Mouse (Mus musculus) heart, embryonic 10.5 days (tissue): ENCODE results near the gene Ino80d. TPM values are rescaled to one million over a fixed set of nuclear protein-coding genes. Genes with fewer than 3 reads are reported as not detected.
A peak's percentile ranks its signal among the peaks of the same experiment; 100 is the strongest.

Source experiments
- DNase-seq: peaks from one replicate; pipeline ENCODE4 v3.0.0-alpha.2; 2017; ENCODE audit warnings: low spot score
- H3K27ac ChIP-seq: fragments of 300-500 bp; sonication (generic); 2 replicates; pipeline ENCODE4 v1.5.1; 2016; ENCODE audit warnings: mild to moderate bottlenecking
- H3K27me3 ChIP-seq: fragments of 300-500 bp; sonication (generic); 2 replicates; pipeline ENCODE4 v1.6.1; 2016; ENCODE audit warnings: mild to moderate bottlenecking; ENCODE audit not compliant: poor library complexity, insufficient read depth, severe bottlenecking
- H3K36me3 ChIP-seq: fragments of 300-500 bp; sonication (generic); 2 replicates; pipeline ENCODE4 v1.6.1; 2016; ENCODE audit warnings: mild to moderate bottlenecking, moderate library complexity
- H3K4me1 ChIP-seq: fragments of 300-500 bp; sonication (generic); 2 replicates; pipeline ENCODE4 v1.6.1; 2016; ENCODE audit warnings: mild to moderate bottlenecking
- H3K4me3 ChIP-seq: fragments of 300-500 bp; sonication (generic); 2 replicates; pipeline ENCODE4 v1.5.1; 2016; ENCODE audit warnings: mild to moderate bottlenecking, moderate library complexity
- H3K9me3 ChIP-seq: fragments of 300-500 bp; sonication (generic); 2 replicates; pipeline ENCODE4 v1.6.1; 2016; ENCODE audit warnings: mild to moderate bottlenecking, moderate library complexity
- WGBS: fragments of 180-500 bp; shearing (Covaris S2); methylation state at CpG from one replicate; pipeline ENCODE4 v1.1.7; 2016; 5-methylcytosine and 5-hydroxymethylcytosine counted together
- polyA plus RNA-seq: library from polyadenylated mRNA; unstranded; fragments of >200 nt; fragmentation: Nextera tagmentation; extraction: Ambion mirVana; gene quantifications from 2 replicates; pipeline ENCODE4 v1.2.1, GENCODE M21; 2016

The Ino80d gene
- polyA plus RNA-seq, 1 experiment from 2014 or later, result 12.9 TPM

DNA sequence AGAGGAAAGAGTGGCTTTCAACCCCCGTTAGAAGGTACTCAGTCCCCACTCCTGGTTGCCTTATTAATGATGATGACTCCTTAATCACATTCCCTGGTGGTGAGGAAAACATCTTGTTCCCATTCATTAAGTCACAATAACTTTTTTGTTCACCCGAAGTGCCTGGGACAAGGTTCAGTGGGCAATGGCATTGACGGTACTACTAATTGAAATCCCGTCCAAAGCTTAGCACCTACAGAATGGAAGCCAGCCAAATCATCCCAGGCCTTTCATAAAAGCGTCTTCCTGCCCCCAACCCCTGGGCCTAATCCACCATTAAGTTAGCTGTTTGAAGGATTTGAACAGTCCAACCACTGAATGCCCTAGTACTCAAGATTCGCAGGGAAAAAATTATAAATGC is 159.1 kb downstream of the Ino80d start:
- DNase-seq, result no peak
- Histone ChIP-seq H3K4me3 (no peak overlapping the region), H3K36me3 (no peaks in the 10 kb centered on the region), H3K4me1 (peaks cover 2% of the 10 kb centered on the region; the same call in 1 of the 2 replicates), H3K27me3 (no peaks in the 10 kb centered on the region), H3K9me3 (no peaks in the 10 kb centered on the region), H3K27ac (no peak overlapping the region)
- WGBS, result 84% methylated on average over 6 of the region's 6 CpGs

GRCm38 (mm10) chr1:62953036-62953435 is 161.4 kb downstream of the Ino80d start:
- H3K4me3 ChIP-seq, result no peak overlapping the region
- H3K27me3 ChIP-seq, result no peaks in the 10 kb centered on the region
- H3K9me3 ChIP-seq, result no peaks in the 10 kb centered on the region
- no peak for DNase-seq
- no peaks in the 10 kb centered on the region for H3K36me3 ChIP-seq
- WGBS, result 83% methylated on average over 4 of the region's 4 CpGs
- no peaks in the 10 kb centered on the region; the same call in 1 of the 2 replicates for H3K4me1 ChIP-seq
- H3K27ac ChIP-seq, result no peak overlapping the region

- Histone ChIP-seq H3K27ac (no peak overlapping the region), H3K4me1 (no peaks in the 10 kb centered on the region; the same call in 1 of the 2 replicates), H3K36me3 (no peaks in the 10 kb centered on the region), H3K4me3 (no peak overlapping the region), H3K27me3 (no peaks in the 10 kb centered on the region), H3K9me3 (no peaks in the 10 kb centered on the region)
- no peak for DNase-seq
- 77% methylated on average over 3 of the region's 3 CpGs for WGBS
Observed at GRCm38 (mm10) chr1:62952319-62952718, 162.1 kb downstream of the Ino80d start.

DNA sequence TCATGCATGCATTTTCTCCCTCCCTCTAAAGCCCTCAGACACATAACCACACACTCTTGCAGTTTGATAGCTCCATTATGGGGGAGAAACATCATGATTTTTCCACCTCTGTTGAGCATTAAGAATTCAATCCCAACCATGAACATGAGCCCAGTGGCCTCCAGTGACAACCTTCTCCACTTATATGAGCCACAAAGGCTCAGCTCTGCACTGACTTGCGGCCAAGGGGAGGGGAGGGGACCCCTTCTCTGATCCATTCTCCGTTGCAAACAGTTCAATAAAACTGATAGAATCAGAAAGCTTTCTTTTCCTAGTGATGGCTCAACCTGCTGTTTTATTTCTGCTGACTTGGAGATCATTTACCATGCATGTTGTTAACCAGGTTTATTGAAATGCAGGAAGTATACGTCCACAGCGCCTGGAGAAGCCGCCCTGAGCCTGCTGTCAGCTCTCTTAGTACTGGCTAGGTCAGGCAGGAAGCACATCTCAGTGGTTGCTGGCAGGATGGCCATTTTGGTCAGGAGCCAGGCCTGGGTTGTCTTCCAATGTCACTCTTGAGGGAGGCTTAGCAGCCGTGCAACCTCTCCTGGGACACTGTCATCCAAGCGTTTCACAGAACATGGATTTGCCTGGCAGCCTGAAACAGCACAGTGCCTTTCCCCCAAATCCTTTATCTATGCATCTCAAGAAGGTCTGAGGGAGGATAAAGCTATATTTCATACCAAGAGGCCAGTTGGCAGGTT is 163.2 kb downstream of the Ino80d start:
- H3K4me1 ChIP-seq, result no peaks in the 10 kb centered on the region; the same call in 1 of the 2 replicates
- DNase-seq, result no peak
- no peak overlapping the region for H3K27ac ChIP-seq
- H3K4me3 ChIP-seq, result no peak overlapping the region
- no peaks in the 10 kb centered on the region for H3K27me3 ChIP-seq
- no peaks in the 10 kb centered on the region for H3K36me3 ChIP-seq
- 73% methylated on average over 7 of the region's 7 CpGs for WGBS
- H3K9me3 ChIP-seq, result no peaks in the 10 kb centered on the region

GRCm38 (mm10) chr1:62950526-62950925 is 163.9 kb downstream of the Ino80d start:
- H3K36me3 ChIP-seq, result no peaks in the 10 kb centered on the region
- no peaks in the 10 kb centered on the region; the same call in 1 of the 2 replicates for H3K4me1 ChIP-seq
- 84% methylated on average over 9 of the region's 9 CpGs for WGBS
- no peaks in the 10 kb centered on the region for H3K9me3 ChIP-seq
- H3K27ac ChIP-seq, result no peak overlapping the region
- no peak for DNase-seq
- H3K4me3 ChIP-seq, result no peak overlapping the region
- no peaks in the 10 kb centered on the region for H3K27me3 ChIP-seq

- Histone ChIP-seq H3K9me3 (no peaks in the 10 kb centered on the region), H3K27me3 (no peaks in the 10 kb centered on the region), H3K36me3 (no peaks in the 10 kb centered on the region), H3K4me1 (no peaks in the 10 kb centered on the region; the same call in 1 of the 2 replicates), H3K4me3 (no peak overlapping the region), H3K27ac (no peak overlapping the region)
- no peak for DNase-seq
Observed at GRCm38 (mm10) chr1:62947807-62948206, 166.7 kb downstream of the Ino80d start.

DNA sequence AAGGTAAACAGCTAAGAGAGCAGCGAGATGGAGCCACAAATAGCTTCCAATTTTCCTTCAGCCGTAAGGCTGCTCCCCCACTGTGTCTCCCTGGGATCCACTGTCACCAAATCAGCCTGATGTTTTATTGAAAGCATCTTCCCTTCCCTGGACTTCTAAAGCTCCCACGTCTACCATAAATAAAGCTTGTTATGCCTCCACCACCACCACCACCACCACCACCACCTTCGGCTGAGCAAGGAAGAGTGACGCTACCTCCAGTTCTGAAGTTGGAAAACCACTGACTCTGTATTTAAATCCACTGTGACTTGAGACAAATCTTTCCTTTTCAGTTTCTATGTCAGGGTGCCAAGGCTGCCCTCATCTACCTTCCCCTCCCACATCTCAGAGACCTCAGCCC is 167.5 kb downstream of the Ino80d start:
- Histone ChIP-seq H3K9me3 (no peaks in the 10 kb centered on the region), H3K27me3 (no peaks in the 10 kb centered on the region), H3K36me3 (no peaks in the 10 kb centered on the region), H3K27ac (no peak overlapping the region), H3K4me3 (no peak overlapping the region), H3K4me1 (no peaks in the 10 kb centered on the region; the same call in 1 of the 2 replicates)
- no peak for DNase-seq
- WGBS, result 71% methylated on average over 5 of the region's 5 CpGs

DNA sequence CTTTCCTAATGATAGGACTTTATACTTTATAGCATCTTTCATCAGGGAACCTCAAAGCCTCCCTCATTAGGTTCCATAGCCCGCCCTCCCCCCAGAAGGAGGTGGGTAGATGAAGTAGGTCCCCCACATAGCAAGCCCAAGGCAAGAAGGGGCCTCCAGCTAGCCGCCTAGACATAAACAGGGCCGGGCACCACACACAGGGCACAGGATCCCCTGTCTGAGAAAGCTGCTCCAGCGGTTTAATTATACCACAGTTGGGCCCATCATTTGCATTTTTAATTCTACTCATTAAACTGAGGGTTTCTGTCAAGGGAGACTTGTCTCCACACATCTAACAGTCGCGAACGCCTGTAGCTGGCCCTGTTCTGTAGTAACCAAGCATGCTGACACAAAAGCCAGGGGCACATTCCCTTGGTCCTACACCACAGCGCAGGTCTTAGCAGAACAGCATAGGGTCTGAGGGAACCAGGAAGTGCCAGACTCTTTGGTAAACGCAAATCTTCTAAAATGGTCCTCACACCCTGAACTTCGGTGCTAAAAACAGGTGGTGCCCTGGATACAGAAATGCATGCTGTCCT is 179.6 kb downstream of the Ino80d start:
- no peak overlapping the region for H3K27ac ChIP-seq
- WGBS, result 81% methylated on average over 10 of the region's 10 CpGs

GRCm38 (mm10) chr1:62934100-62934513 is 180.4 kb downstream of the Ino80d start:
- Histone ChIP-seq H3K36me3 (no peaks in the 10 kb centered on the region), H3K4me1 (0 out of 2 replicates have a peak, but pooled peaks cover 2% of the 10 kb centered on the region), H3K27ac (no peak overlapping the region), H3K9me3 (no peaks in the 10 kb centered on the region), H3K27me3 (0 out of 2 replicates have a peak, but pooled peaks cover 7% of the 10 kb centered on the region), H3K4me3 (no peak overlapping the region)
- no peak for DNase-seq
- 86% methylated on average over 9 of the region's 9 CpGs for WGBS

More for the DNA sequence above, 179.6 kb downstream of the Ino80d start:
- Histone ChIP-seq H3K27me3 (0 out of 2 replicates have a peak, but pooled peaks cover 7% of the 10 kb centered on the region), H3K9me3 (no peaks in the 10 kb centered on the region), H3K4me3 (no peak overlapping the region), H3K4me1 (no peaks in the 10 kb centered on the region), H3K36me3 (no peaks in the 10 kb centered on the region)
- no peak for DNase-seq

DNA sequence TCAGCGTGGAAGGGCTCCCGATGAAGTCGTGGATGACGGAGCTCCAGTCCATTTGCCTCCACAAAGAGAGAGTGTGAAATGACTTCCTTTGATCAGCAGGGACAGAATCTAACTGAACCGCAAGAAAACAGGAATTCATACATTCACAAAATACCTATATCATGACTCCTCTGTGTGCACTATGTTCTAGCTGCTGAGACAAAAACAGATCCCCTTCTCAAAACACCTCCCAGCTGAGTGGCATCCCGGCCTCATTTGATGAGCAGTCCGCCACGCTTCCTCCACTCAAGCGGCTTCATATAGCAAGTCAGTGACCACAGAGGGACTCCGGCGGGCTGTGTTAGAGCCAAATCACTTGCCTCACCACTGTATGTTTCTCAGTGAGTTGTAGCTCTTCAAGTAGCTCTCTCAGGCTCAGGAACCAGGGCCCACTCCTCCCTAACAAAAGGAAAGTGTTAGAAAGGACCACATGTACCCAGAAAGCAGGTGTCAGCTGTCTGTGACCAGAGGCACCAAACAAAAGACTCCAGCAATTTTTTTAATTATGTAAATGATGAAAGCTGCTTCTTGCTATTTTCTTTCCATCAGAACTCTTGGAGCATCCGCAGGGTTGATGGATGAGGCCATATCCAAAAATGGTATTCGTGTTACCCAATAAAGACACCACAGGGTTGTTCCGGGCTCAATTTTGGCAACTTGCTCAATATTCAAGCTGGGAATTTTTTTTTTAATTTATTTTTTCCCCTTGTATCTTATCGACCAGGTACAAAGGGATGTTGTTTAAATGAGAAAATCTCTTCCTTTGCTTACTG is 181.0 kb downstream of the Ino80d start:
- Histone ChIP-seq H3K36me3 (no peaks in the 10 kb centered on the region), H3K9me3 (no peaks in the 10 kb centered on the region), H3K27me3 (0 out of 2 replicates have a peak, but pooled peaks cover 7% of the 10 kb centered on the region), H3K4me3 (no peak overlapping the region), H3K27ac (no peak overlapping the region), H3K4me1 (0 out of 2 replicates have a peak, but pooled peaks cover 2% of the 10 kb centered on the region)
- WGBS, result 79% methylated on average over 15 of the region's 15 CpGs
- DNase-seq, result no peak

GRCm38 (mm10) chr1:62929477-62929876 is 185.0 kb downstream of the Ino80d start:
- Histone ChIP-seq H3K4me3 (no peak overlapping the region), H3K36me3 (no peaks in the 10 kb centered on the region), H3K27ac (no peak overlapping the region), H3K27me3 (0 out of 2 replicates have a peak, but pooled peaks cover 7% of the 10 kb centered on the region), H3K4me1 (0 out of 2 replicates have a peak, but pooled peaks cover 2% of the 10 kb centered on the region), H3K9me3 (no peaks in the 10 kb centered on the region)
- 4% methylated on average over 8 of the region's 8 CpGs for WGBS
- peak; percentile 81 for DNase-seq

GRCm38 (mm10) chr1:62919219-62919618 is 195.2 kb downstream of the Ino80d start:
- H3K4me3 ChIP-seq, result no peak overlapping the region
- H3K36me3 ChIP-seq, result no peaks in the 10 kb centered on the region
- H3K27ac ChIP-seq, result no peak overlapping the region
- 84% methylated on average over 6 of the region's 6 CpGs for WGBS
- no peaks in the 10 kb centered on the region for H3K27me3 ChIP-seq
- no peaks in the 10 kb centered on the region for H3K9me3 ChIP-seq
- DNase-seq, result no peak
- no peaks in the 10 kb centered on the region for H3K4me1 ChIP-seq

DNA sequence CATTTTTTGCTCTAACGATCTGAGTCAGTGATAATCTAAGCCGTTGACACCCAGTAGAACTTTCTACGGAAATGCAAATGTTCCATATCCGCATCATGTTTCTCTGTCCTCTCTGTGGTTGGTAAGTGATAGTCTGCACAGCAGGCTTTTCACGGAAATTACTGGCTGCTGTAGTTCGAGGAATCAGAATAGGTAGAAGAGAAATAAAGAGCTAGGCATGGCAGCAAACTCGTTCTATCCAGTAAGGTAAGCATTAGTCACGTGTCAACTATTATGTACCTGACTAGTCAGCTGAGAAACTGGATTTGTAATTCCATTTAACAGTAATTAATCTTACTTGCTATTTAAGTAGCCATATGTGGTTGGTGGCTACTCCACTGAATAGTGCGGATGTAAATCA is 197.9 kb downstream of the Ino80d start:
- no peak overlapping the region for H3K27ac ChIP-seq
- 81% methylated on average over 9 of the region's 9 CpGs for WGBS
- no peaks in the 10 kb centered on the region for H3K36me3 ChIP-seq
- no peaks in the 10 kb centered on the region for H3K4me1 ChIP-seq
- no peaks in the 10 kb centered on the region for H3K9me3 ChIP-seq
- H3K4me3 ChIP-seq, result no peak overlapping the region
- DNase-seq, result no peak
- H3K27me3 ChIP-seq, result no peaks in the 10 kb centered on the region
